Mouse (Mus musculus) G1E (cell line): ENCODE measurements around the gene Epc2.

Experiments
- CTCF ChIP-seq: IDR thresholded peaks from 2 replicates; pipeline ENCODE4 v1.5.1; 2012; ENCODE audit warnings: low read depth, low read length, inconsistent platforms, mixed read lengths
- GATA1 ChIP-seq: IDR thresholded peaks from 2 replicates; pipeline ENCODE4 v1.6.1; 2012; ENCODE audit warnings: borderline replicate concordance, low read length, inconsistent platforms, mixed read lengths
- POLR2AphosphoS5 ChIP-seq: IDR thresholded peaks from 2 replicates; pipeline ENCODE4 v1.6.1; 2012; ENCODE audit warnings: low read depth, low read length, inconsistent platforms; ENCODE audit not compliant: insufficient replicate concordance

DNA sequence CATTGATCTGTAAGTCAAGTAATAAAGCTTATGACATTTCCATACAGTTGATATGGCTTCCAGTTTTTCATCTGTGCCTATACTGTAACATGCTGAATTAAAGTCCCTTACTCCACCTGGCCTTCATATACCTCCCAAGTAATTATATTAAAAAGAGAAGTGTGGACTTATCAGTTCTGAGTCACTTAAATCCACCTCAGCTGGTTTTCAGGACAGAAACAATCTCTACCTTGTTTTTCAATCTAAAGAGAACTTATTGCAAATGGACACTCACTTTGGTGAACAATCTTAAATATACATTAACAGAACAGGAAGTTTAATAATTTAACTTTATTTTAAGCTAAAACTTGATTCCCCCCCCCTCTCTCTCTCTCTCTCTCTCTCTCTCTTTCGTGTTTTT is 15.8 kb downstream of the Epc2 start:
- TF ChIP-seq CTCF, result no peak
- no peak for TF ChIP-seq POLR2AphosphoS5
- TF ChIP-seq GATA1, result no peak
